Mouse (Mus musculus): ENCODE data around the gene Dpp8. TPM values are rescaled to one million over a fixed set of nuclear protein-coding genes. Genes with fewer than 3 reads are reported as not detected.
A peak's percentile ranks its signal among the peaks of the same experiment; 100 is the strongest.

Gene Dpp8
- total RNA-seq, 2 experiments from 2014 or later: 166 to 172 TPM

DNA sequence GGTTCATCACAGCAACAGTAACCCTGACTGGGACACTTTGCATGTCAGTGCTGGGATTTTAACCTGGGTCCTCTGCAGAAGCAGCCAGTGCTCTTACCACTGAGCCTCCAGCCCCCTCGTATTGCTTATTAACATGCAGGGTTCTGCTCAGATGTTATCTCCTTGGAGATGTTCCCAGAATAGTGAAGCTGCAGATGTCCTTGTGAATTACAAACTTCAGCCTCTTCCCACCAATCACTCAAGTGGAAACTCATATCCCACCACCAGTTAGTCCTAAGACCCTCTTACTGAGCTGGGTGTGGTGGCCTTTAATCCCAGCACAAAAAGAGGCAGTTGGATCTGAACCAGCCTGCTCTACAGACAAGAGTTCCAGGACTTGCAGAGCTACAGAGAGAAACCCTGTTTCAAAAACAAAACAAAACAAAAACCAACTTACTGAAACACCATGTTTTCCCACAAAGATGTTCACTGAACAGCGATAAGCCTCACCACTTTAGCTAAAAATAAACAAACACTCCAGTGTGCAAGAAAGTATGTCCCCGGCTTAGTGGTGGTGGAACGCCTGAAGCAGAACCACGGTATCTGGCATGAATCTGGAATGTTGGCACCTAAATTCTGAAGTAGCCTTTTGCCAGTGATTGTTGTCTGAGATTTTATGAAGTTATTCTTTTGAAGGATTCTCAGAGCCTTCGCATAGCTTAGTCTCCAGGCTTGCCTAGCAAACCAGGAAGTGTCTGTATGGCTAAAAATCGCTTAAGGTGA, 16.6 kb upstream of the Dpp8 start:
- intact Hi-C loops (cut with DNase I): no loop called here
- no peak for DNase-seq (ENCODE audit: extremely low spot score in 1 of 2, low spot score in 2 of 2)
- no peak overlapping the region for H3K4me3 ChIP-seq
- TF ChIP-seq CTCF (IDR thresholded peaks at IDR 0.05): no peak
- peak overlapping the region; percentile 67 for H3K27ac ChIP-seq

GRCm38 (mm10) chr9:65016241-65016977, 15.8 kb upstream of the Dpp8 start:
- Histone ChIP-seq H3K27ac (peak overlapping the region; percentile 67), H3K4me3 (no peak overlapping the region)
- intact Hi-C loops (cut with DNase I): no loop called here
- no peak for DNase-seq (ENCODE audit: extremely low spot score in 1 of 2, low spot score in 2 of 2)
- no peak for TF ChIP-seq CTCF (IDR thresholded peaks at IDR 0.05)

- intact Hi-C loops (cut with DNase I): no loop called here
- no peak for TF ChIP-seq CTCF (IDR thresholded peaks at IDR 0.05)
- peak overlapping the region; percentile 67 for H3K27ac ChIP-seq
- no peak for DNase-seq (ENCODE audit: extremely low spot score in 1 of 2, low spot score in 2 of 2)
- H3K4me3 ChIP-seq: no peak overlapping the region
These were observed 15.0 kb upstream of the Dpp8 start for GRCm38 (mm10) chr9:65016978-65017827.

DNA sequence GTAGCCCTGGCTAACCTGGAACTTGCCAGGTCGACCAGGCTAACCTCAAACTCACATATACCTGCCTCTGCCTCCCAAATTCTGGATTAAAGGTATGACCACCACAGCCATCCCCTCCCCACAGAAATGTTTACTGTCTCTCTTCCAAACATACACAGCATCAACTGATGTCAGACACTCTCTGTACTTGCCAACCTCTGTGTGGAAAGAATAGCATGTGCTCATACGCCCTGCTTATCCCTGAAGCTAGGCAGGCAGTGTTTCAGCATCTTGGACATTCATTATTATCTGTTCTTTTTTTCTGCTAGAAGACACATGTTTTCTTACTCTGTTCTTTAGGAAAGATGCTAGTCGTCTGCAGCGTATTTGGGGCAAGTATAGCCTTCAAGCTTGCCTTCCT, 14.3 kb upstream of the Dpp8 start:
- no peak for TF ChIP-seq CTCF (IDR thresholded peaks at IDR 0.05)
- Histone ChIP-seq H3K4me3 (no peak overlapping the region), H3K27ac (peak overlapping the region; percentile 12; the same call in 1 of the 2 replicates)
- intact Hi-C loops (cut with DNase I): no loop called here
- no peak for DNase-seq (ENCODE audit: extremely low spot score in 1 of 2, low spot score in 2 of 2)

GRCm38 (mm10) chr9:65018588-65019121, 13.6 kb upstream of the Dpp8 start:
- no peak for TF ChIP-seq CTCF (IDR thresholded peaks at IDR 0.05)
- no peak overlapping the region for H3K27ac ChIP-seq
- no peak for DNase-seq (ENCODE audit: extremely low spot score in 1 of 2, low spot score in 2 of 2)
- H3K4me3 ChIP-seq: no peak overlapping the region
- intact Hi-C loops (cut with DNase I): no loop called here

- DNase-seq (ENCODE audit: extremely low spot score in 1 of 2, low spot score in 2 of 2): no peak
- TF ChIP-seq CTCF (IDR thresholded peaks at IDR 0.05): no peak
- H3K27ac ChIP-seq: no peak overlapping the region
- intact Hi-C loops (cut with DNase I): no loop called here
- no peak overlapping the region for H3K4me3 ChIP-seq
These were observed 13.1 kb upstream of the Dpp8 start for GRCm38 (mm10) chr9:65019146-65019545.

GRCm38 (mm10) chr9:65020128-65020527, 12.1 kb upstream of the Dpp8 start:
- TF ChIP-seq CTCF (IDR thresholded peaks at IDR 0.05): no peak
- intact Hi-C loops (cut with DNase I): no loop called here
- DNase-seq (ENCODE audit: extremely low spot score in 1 of 2, low spot score in 2 of 2): no peak
- Histone ChIP-seq H3K27ac (peak overlapping the region; percentile 28; the same call in 1 of the 2 replicates), H3K4me3 (peak overlapping the region; percentile 88)

- peak within 1 kb of the TSS; percentile 88 for H3K4me3 ChIP-seq
- no peak for TF ChIP-seq CTCF (IDR thresholded peaks at IDR 0.05)
- peak; percentile 88 to 90 for DNase-seq (ENCODE audit: extremely low spot score in 1 of 2, low spot score in 2 of 2)
- peak within 1 kb of the TSS; percentile 97 for H3K27ac ChIP-seq
- intact Hi-C loops (cut with DNase I): no loop called here
These were observed 11.0 kb upstream of the Dpp8 start, which contains the start of gene Hacd3 for GRCm38 (mm10) chr9:65020991-65021886. Gene Hacd3 (minus strand): TSS chr9:65021693.

DNA sequence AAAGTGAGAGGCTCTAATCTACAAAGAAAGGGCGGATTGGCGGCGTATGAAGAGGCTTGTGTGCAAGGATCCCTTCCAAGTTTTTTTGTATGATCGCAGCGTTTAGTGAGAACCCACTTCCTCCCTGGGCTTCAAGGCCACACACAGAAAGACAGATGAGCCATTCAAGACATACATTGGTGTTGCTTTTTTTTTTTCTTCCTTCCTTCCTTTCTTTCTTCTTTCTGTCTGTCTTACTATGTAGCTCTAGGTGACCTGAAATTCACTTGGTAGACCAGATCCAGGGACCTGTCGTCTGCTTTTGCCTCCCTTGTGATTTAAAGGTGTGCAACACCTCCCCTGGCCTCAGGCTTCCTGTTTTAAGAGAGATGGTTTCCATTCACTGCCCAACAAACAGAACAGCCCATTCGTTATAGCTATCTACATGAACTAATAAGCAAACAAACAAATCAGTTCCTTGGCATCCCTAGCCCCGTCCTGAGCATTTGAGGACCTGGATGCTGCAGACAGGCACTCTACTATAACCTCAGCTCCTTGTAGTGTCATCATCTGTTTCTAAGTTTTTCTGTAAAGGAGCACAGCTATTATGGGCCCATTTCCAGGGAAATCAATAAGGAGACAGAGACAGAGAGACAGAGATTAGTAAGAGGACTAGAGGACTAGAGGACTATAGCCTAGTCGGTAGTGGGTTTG, 10.2 kb upstream of the Dpp8 start:
- intact Hi-C loops (cut with DNase I): no loop called here
- TF ChIP-seq CTCF (IDR thresholded peaks at IDR 0.05): no peak
- no peak for DNase-seq (ENCODE audit: extremely low spot score in 1 of 2, low spot score in 2 of 2)
- H3K27ac ChIP-seq: peak overlapping the region; percentile 97
- H3K4me3 ChIP-seq: peak overlapping the region; percentile 88

DNA sequence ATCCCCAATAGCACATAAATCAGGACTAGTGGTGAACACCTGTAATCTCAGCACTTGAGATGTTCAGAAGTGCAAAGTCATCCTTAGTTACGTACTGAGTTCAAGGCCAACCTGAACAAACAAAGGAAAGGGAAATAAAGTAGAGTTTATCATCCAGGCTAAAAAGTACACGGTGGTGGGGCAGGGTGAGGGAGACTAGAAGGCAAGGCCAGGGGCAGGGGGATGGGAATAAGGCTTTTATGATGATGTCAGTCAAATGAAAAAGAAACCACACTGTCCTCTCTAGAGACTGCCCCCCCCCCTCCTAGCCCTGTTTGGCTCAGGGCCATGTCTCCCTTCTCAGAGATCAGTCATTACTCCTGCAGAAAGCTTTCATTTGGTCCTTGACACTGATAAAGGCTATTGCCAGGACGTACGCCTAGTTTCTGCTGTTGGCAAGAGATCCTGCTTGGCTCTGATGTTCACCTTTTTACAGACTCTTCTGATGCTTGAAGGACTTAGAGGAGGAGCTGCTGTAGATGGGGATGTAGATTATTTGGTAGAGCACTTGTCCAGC, 9.6 kb upstream of the Dpp8 start:
- DNase-seq (ENCODE audit: extremely low spot score in 1 of 2, low spot score in 2 of 2): no peak
- intact Hi-C loops (cut with DNase I): no loop called here
- no peak for TF ChIP-seq CTCF (IDR thresholded peaks at IDR 0.05)
- Histone ChIP-seq H3K27ac (peak overlapping the region; percentile 97; the same call in 1 of the 2 replicates), H3K4me3 (no peak overlapping the region)

Data from left cerebral cortex, adult 2 months (tissue).